Mouse (Mus musculus) spleen, adult 2 months (tissue): ENCODE measurements around the gene AI413582. TPM values are rescaled to one million over a fixed set of nuclear protein-coding genes. Genes with fewer than 3 reads are reported as not detected.

ENCODE experiments used
- DNase-seq, 2 experiments: peaks; one replicate each; pipeline versions ENCODE4 v3.0.0 to v3.0.0-alpha.2; 2012 to 2021; ENCODE audit warnings: low spot score in 2 of 2, low read depth in 1 of 2
- H3K27ac ChIP-seq: fragments of 200-500 bp; 2 replicates; pipeline ENCODE4 v1.5.1; 2012; ENCODE audit warnings: low read length, inconsistent platforms; ENCODE audit not compliant: insufficient read depth
- H3K27me3 ChIP-seq: fragments of 200-500 bp; 2 replicates; pipeline ENCODE4 v1.6.1; 2012; ENCODE audit warnings: mild to moderate bottlenecking, moderate library complexity, low read length, inconsistent platforms; ENCODE audit not compliant: control insufficient read depth, insufficient read depth
- H3K36me3 ChIP-seq: fragments of 200-500 bp; 2 replicates; pipeline ENCODE4 v1.6.1; 2012; ENCODE audit warnings: mild to moderate bottlenecking, low read length, inconsistent platforms; ENCODE audit not compliant: control insufficient read depth, insufficient read depth
- H3K4me1 ChIP-seq: fragments of 200-500 bp; 2 replicates; pipeline ENCODE4 v1.6.1; 2011; ENCODE audit warnings: inconsistent platforms; ENCODE audit not compliant: control insufficient read depth, insufficient read depth, insufficient read length
- H3K4me3 ChIP-seq: fragments of 200-500 bp; 2 replicates; pipeline ENCODE4 v1.5.1; 2011; ENCODE audit warnings: mild to moderate bottlenecking, inconsistent platforms; ENCODE audit not compliant: insufficient read depth, insufficient read length; ENCODE audit errors: extremely low read depth
- CTCF ChIP-seq: fragments of 200-500 bp; IDR thresholded peaks from 2 replicates; pipeline ENCODE4 v1.5.1; 2011; ENCODE audit warnings: mild to moderate bottlenecking, inconsistent platforms; ENCODE audit not compliant: insufficient read depth, insufficient read length, insufficient replicate concordance; ENCODE audit errors: extremely low read depth
- POLR2A ChIP-seq: fragments of 200-500 bp; IDR thresholded peaks from 2 replicates; pipeline ENCODE4 v1.6.1; 2011; ENCODE audit warnings: low read depth, low read length, inconsistent platforms
- WGBS: fragments of 180-500 bp; shearing (Covaris S2); methylation state at CpG from one replicate; pipeline ENCODE4 v1.1.7; 2018; 5-methylcytosine and 5-hydroxymethylcytosine counted together
- polyA plus RNA-seq: library from polyadenylated mRNA; depleted of rRNA; stranded (reverse); fragments of >200 nt; gene quantifications from 2 replicates; pipeline ENCODE4 v1.2.3, GENCODE M21; 2012

Gene AI413582
- polyA plus RNA-seq, 1 experiment = 89.9 TPM

DNA sequence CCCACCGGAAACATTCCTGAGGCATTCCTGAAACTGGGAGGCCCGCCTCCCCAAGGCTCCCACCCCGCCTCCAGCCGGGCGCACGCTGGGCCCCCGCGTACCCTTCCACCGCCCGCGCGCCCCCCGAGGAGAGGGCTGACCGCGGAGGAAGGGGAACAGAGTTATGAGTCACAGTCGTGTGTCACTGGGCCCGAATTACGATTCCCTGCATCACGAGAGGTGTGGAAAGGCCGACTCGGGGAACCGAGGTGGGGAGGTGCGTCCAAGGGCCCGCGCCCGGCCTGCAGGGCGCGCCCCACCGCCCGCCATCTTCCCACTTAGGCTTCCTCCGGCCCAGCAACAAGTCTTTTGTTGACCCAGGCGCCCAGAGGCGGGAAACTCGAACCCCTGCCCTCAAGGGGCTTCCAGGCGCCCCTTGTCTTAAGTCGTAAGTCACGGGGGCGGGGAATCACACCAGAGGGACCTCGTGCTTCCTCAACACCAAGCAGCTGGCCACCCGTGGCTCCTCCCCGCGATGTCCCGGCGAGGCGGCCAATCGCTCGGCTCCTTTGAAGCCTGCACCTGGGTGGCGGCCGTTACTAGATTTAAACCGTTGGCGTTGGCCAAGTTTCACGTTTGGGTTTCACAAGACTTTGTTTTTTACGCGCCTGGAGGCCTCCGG is 9.9 kb downstream of the AI413582 start:
- 2% methylated on average over 55 of the region's 55 CpGs for WGBS
- Histone ChIP-seq H3K4me3 (peak overlapping the region; percentile 73), H3K27ac (peak overlapping the region; percentile 94), H3K4me1 (peaks cover 27% of the 10 kb centered on the region), H3K36me3 (peaks cover 4% of the 10 kb centered on the region; the same call in 1 of the 2 replicates), H3K27me3 (no peaks in the 10 kb centered on the region)
- peak; percentile 71 to 79 for DNase-seq
- TF ChIP-seq POLR2A = no peak
- no peak for TF ChIP-seq CTCF

DNA sequence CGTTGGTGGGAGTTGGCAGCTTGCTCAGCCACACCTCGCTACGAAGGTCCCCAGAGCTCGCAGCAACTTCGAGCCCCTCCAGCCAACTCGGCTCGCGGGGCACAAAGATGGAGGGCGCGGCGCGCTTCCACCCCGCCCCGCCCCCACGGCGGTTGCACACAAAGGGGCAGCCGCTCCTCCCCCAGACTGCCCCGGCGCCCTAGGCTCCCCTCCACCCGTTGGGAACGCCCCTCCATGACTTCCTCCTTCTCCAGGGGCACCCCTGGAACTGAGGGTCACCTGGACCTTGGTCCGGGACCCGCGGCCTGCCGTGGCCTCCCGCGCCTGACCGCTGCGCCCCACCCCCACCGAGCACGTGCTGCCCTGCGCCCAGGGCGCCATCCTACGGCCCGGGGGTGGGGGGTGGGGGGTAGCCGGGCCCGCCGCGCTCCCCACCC is 10.5 kb downstream of the AI413582 start:
- Histone ChIP-seq H3K27ac (peak overlapping the region; percentile 94), H3K27me3 (no peaks in the 10 kb centered on the region), H3K36me3 (peaks cover 2% of the 10 kb centered on the region; the same call in 1 of the 2 replicates), H3K4me3 (peak overlapping the region; percentile 73), H3K4me1 (peaks cover 25% of the 10 kb centered on the region)
- WGBS = under 1% methylated on average over 31 of the region's 39 CpGs
- peak in 1 of 2 experiments; percentile 42 for DNase-seq
- TF ChIP-seq CTCF = no peak

DNA sequence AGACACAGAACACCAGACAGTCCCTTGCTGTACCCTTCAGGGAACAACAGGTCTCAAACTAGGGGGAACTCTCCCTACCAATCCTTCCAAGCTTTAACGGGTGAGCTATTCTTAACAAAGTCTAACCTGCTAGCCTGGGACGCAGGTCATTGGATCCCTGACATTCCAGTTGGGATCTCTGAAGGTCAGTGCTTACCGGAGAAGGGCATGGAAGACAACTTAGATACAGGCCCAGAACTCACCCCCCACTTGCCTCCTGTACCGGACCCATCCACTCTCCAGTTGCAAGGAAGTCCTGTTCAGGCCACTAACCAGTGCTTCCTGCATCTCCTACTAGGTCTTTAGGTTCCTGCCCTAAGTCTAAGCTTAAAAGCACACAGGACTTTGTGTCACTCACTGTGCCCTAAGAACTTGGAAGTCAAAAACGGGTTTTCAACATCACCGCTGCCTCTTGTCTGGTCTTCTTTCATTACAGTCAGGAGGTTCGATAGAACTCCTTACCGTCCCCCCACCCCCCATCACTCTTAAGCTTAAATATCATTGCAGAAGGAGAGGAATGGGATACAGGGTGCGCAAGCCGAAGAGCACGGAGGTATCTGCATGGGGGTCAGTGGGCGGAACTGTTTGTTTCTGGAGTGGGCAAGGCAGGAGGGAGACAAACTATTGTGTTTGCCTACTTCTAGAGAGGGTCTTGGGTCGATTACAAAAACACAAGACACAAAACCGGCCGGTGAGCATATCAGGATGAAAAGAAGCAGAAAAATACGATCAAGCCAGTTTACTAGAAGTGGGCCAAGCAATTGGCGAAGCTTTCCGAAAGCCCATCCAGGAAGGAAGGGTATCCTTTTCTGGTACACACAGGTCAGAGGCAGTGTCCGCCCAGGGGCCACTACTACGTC is 11.2 kb downstream of the AI413582 start:
- H3K36me3 ChIP-seq = no peaks in the 10 kb centered on the region
- TF ChIP-seq CTCF (no peak), POLR2A (no peak)
- 0 out of 2 replicates have a peak overlapping the region, but pooled peaks have one; percentile 29 for H3K4me3 ChIP-seq
- no peak for DNase-seq
- H3K4me1 ChIP-seq = peaks cover 22% of the 10 kb centered on the region
- H3K27me3 ChIP-seq = no peaks in the 10 kb centered on the region
- WGBS = 59% methylated on average over 20 of the region's 20 CpGs
- H3K27ac ChIP-seq = peak overlapping the region; percentile 26; the same call in 1 of the 2 replicates

DNA sequence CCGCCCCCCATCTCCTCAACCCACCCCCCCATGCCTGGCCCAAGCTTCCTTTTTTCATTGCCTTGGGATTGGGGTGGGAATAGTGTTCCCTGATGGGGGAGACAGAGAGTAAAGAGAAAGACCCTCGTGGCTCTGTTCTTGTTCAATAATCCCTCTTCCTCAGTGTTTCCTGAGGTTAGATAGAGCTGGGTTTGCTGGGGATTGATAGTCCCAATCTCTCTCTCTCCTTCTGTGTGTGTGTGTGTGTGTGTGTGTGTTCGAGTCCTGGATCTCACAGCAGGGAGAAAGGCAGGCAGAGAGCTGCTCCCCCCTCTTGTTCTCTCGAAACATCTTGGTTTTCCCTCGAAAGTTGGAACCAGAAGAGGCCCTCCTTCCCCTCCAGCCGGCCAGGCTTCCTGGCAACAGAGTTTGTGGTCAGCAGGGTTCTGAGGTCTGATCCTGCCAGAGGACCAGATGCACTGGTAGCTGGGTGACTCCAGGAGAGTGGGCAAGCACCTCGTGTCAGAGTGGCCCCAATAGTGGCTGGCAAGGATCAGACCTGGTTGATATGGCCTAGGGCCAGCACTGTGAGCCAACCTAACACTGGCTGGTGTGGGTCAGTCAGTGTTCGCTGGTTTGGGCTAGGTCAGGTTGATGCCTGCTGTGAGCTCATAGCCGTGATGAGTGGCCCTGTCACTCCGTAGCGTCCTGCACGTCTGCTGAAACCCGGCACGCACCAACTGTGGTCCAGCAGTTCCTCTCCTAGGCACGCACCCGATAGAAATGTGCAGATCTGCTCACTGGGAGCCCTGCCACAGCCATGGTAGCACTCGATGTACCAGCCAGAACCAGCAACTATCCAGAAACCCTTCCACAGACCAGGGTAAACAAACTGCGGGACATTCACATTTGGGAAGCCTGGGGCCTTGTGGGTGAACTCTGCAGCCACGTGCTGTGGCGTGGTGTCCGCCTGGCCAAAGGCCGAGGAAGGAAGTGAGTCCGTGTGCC is 13.0 kb downstream of the AI413582 start:
- no peaks in the 10 kb centered on the region for H3K27me3 ChIP-seq
- H3K27ac ChIP-seq = no peak overlapping the region
- WGBS = 41% methylated on average over 23 of the region's 23 CpGs
- no peaks in the 10 kb centered on the region for H3K36me3 ChIP-seq
- no peak overlapping the region for H3K4me3 ChIP-seq
- no peak for DNase-seq
- peaks cover 13% of the 10 kb centered on the region for H3K4me1 ChIP-seq
- TF ChIP-seq CTCF (no peak), POLR2A (no peak)

DNA sequence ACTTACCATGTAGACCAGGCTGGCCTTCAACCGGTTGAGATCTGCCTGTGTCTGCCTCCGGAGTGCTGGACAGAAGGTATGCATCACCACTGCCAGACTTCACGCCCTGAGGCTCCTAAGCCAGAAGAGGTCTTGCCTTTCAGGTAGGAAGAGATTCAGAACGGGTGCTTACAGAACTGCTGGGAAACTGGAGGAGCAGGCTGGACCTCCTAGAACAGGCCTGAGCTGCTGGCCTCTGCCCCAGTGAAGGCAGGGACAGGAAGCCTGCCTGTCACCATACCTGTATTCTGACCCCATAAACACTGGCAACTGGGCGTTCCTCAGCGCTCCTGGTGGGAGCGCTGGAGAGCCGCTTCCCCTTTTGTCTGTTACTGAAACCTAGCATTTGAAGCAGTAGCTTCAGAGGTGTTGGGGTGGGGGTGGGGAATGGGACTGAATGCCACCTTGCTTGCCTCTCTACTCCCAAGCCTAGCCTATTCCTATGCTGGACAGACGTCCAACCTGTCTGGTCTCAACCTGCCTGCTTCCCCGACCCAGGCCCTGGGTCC is 14.1 kb downstream of the AI413582 start:
- Histone ChIP-seq H3K4me1 (peaks cover 13% of the 10 kb centered on the region), H3K4me3 (no peak overlapping the region), H3K36me3 (no peaks in the 10 kb centered on the region), H3K27ac (no peak overlapping the region), H3K27me3 (no peaks in the 10 kb centered on the region)
- TF ChIP-seq POLR2A (no peak), CTCF (no peak)
- WGBS = 61% methylated on average over 10 of the region's 10 CpGs
- DNase-seq = no peak

DNA sequence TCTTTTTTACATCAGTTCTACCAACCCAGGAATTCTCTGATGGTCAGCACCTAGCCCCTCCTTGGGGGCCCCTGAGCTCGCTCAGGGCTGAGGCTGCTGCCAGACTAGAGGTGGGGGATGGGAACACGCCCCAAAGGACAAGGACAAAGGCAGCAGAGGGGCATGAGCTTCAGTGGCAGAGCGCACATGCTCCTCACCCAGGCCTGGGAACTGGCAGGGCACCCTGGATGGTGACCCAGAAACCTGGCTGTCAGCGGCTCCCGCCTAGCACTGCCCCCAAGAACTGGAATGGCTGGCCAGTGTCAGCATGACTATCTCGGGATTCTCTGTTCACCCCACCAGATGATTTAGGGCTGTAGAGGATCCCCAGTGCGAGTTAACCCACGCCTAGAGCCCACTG is 16.3 kb downstream of the AI413582 start:
- WGBS = 63% methylated on average over 8 of the region's 8 CpGs
- H3K36me3 ChIP-seq = no peaks in the 10 kb centered on the region
- H3K27me3 ChIP-seq = no peaks in the 10 kb centered on the region
- TF ChIP-seq POLR2A = no peak
- no peak for TF ChIP-seq CTCF
- no peak overlapping the region for H3K27ac ChIP-seq
- no peak overlapping the region for H3K4me3 ChIP-seq
- DNase-seq = no peak
- H3K4me1 ChIP-seq = no peaks in the 10 kb centered on the region
